Mouse (Mus musculus) activated CD4-positive, CD25-positive, alpha-beta regulatory T cell, adult 4 months (primary cell): Measurements from ENCODE around the gene Slamf9. TPM values are rescaled to one million over a fixed set of nuclear protein-coding genes. Genes with fewer than 3 reads are reported as not detected.
A peak's percentile ranks its signal among the peaks of the same experiment; 100 is the strongest.

Source experiments
- ATAC-seq: one replicate; pipeline ENCODE4 v1.8.0; 2017
- polyA plus RNA-seq, 2 experiments: library from polyadenylated mRNA; unstranded; fragments of 100-300 nt; shearing (Covaris generic); gene quantifications; one replicate each; pipeline ENCODE4 v1.2.1; 2017

Gene Slamf9
- under 1 TPM in 1 of 2 experiments, not detected in 1; 0.25 TPM for polyA plus RNA-seq

GRCm38 (mm10) chr1:172475054-172475741 is at the start of gene Slamf9:
TSS of gene Slamf9 (plus strand) at chr1:172475358.
- no peak for ATAC-seq

DNA sequence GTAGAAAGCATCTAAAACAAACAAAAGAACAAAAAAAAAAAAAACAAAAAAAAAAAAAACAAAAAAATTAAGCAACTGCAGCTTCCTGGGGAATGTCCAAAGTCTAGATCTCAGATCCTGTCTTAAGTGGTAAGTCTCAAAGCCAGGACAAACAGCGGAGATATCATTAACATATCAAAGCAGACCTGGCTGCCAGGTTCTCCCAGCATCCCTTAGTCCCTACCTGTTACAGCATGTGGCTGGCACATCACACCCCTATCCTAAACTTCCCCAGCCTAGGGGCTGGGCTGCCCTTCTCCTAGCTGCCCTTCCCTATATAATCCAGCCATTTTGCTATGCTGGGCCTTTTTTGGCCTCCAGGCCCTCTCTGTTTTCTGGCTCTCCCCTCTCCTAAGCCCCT is 48.7 kb upstream of the Slamf9 start:
- no peak for ATAC-seq

GRCm38 (mm10) chr1:172427841-172428240 is 47.3 kb upstream of the Slamf9 start:
- ATAC-seq = no peak

DNA sequence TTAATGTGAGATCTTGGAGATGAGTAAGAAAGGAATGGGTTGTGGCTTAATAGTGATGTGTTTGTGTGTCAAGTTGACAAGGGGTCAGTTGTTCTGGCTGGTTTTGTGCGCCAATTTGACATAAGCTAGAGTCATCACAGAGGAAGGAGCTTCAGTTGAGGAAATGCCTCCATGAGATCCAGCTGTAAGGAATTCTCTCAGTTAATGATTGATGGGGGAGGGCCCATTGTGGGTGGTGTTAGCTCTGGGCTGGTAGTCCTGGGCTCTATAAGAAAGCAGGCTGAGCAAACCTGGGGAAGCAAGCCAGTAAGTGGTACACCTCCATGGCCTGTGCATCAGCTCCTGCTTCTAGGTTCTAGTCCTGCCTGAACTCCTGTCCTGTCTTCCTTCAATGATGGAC is 46.5 kb upstream of the Slamf9 start:
- no peak for ATAC-seq

GRCm38 (mm10) chr1:172430731-172431220 is 44.4 kb upstream of the Slamf9 start:
- no peak for ATAC-seq

GRCm38 (mm10) chr1:172431836-172432586 is 43.1 kb upstream of the Slamf9 start:
- ATAC-seq = no peak

GRCm38 (mm10) chr1:172432587-172432955 is 42.6 kb upstream of the Slamf9 start:
- no peak for ATAC-seq

- ATAC-seq = no peak
Observed at GRCm38 (mm10) chr1:172433012-172433850, 41.9 kb upstream of the Slamf9 start.

DNA sequence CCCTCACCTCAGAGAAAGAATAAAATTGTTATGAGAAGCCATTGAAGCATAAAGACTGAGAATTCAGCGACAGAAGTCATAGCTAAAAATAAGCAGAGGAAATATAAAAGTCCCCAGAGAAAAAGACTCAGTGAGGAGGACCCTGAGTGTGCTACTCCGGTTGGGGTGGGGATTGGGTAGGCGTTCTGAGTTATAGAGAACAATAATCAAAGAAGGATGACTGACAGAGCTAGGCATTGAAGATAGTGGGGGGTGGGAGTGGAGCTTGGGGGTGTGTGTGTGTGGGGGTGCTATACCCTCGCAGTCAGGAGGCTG is 41.4 kb upstream of the Slamf9 start:
- no peak for ATAC-seq

- ATAC-seq = no peak
Observed at GRCm38 (mm10) chr1:172436785-172437184, 38.4 kb upstream of the Slamf9 start.

- ATAC-seq = no peak
Observed at GRCm38 (mm10) chr1:172438621-172439020, 36.5 kb upstream of the Slamf9 start.

GRCm38 (mm10) chr1:172440521-172440920 is 34.6 kb upstream of the Slamf9 start:
- ATAC-seq = no peak

DNA sequence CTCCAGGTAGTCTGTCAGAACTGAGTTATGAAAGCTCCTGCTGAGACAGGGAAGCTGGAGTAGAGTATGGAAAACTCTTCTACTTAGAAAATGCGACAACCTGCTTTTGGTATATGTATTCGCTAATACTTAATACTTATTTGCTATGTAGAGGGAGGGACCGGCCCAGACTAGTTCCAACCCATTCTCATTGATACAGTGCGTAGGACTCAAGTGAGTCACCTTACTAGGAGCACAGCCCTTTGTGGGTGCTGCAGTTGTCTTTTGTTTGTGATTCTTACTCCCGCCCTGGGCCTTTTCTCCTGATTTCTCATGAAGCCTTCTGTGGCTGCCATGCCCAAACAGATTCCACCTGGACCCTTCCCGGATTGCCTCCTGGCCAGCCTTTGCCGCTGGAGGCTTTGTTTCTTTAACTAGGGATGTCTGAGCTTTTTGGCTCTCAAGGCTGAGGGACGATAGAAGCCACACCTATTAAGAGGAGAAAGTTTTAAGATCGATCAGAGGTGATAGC is 33.2 kb upstream of the Slamf9 start:
- no peak for ATAC-seq

GRCm38 (mm10) chr1:172450226-172450625 is 24.9 kb upstream of the Slamf9 start:
- no peak for ATAC-seq

GRCm38 (mm10) chr1:172450848-172451470 is 24.2 kb upstream of the Slamf9 start:
- no peak for ATAC-seq

DNA sequence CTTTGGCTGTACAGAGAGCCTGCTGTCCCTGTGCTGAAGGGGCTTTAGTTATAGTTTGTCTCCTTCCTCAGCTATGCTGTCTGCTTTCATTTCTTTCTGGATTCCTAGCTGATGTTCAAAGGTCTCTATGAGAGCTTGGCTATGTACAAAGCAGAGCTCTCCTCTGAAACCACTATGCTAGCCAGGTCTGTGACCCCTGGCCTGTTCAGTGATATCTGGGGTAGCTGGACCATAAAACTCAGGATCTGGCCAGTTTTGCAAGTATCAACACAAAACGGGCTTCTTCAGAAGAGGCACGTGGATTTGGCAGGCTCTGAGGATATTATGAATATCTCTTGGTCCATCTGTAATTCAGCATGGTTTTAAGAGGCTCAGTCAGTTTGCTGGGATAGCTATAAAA is 22.2 kb upstream of the Slamf9 start:
- ATAC-seq = no peak

DNA sequence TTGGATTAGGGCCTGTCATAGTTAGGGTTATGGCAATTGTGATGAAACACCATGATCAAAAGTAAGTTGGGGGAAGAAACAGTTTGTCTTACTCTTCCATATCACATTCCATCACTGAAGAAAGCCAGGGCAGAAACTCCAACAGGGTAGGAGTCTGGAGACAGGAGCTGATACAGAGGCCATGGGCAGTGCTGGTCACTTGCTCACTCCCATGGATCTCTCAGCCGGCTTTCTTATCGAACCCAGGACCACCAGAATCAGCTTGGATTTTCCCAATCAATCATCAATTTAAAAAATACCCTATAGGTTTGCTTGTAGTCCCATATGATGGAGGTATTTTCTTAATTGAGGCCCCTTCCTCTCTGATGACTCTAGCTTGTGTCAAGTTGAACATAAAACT is 21.3 kb upstream of the Slamf9 start:
- ATAC-seq = no peak

- peak; percentile 75 for ATAC-seq
Observed at GRCm38 (mm10) chr1:172455416-172455815, 19.7 kb upstream of the Slamf9 start.

GRCm38 (mm10) chr1:172456001-172456677 is 19.0 kb upstream of the Slamf9 start:
- ATAC-seq = no peak

- ATAC-seq = no peak
Observed at GRCm38 (mm10) chr1:172457196-172457595, 18.0 kb upstream of the Slamf9 start.

DNA sequence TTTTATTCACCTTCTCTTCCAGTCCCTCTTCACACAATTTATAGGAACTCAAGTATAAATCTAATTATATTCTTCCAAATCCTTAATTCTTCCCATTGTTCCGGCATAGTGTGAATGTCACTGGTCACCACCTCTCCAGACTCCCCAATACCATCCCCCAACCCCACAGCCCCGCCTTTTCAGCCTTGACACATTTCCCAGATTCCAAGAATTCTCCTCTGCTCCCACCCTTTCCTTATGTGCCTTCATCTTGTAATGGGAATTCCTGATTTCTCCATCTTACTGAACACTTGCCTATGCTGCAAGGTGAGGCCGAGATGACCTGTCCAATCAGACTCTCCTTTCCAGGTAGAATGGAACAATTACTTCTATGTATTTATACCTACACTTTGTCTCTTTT is 17.1 kb upstream of the Slamf9 start:
- ATAC-seq = no peak

GRCm38 (mm10) chr1:172461602-172462001 is 13.6 kb upstream of the Slamf9 start:
- no peak for ATAC-seq
